Mouse (Mus musculus): Measurements from ENCODE around the gene Fam124b. TPM values are rescaled to one million over a fixed set of nuclear protein-coding genes. Genes with fewer than 3 reads are reported as not detected.

Gene Fam124b
- total RNA-seq, 2 experiments from 2014 or later: 0.21 to 0.96 TPM

- intact Hi-C loops (cut with DNase I): loop anchor here (1.0 to 10.0 kb wide), 5 partner anchors 229 to 1125 kb away; no protein-coding TSS in a partner anchor
- peak in 1 of 2 experiments; percentile 28 for DNase-seq (ENCODE audit: low spot score in 2 of 2)
These were observed 38.1 kb downstream of the Fam124b start for GRCm38 (mm10) chr1:80180128-80180527.

GRCm38 (mm10) chr1:80177651-80178382 lies 40.5 kb downstream of the Fam124b start:
- intact Hi-C loops (cut with DNase I): loop anchor here (1.0 kb wide), 1 partner anchor 392 kb away; no protein-coding TSS in a partner anchor
- peak in 1 of 2 experiments; percentile 18 for DNase-seq (ENCODE audit: low spot score in 2 of 2)

DNA sequence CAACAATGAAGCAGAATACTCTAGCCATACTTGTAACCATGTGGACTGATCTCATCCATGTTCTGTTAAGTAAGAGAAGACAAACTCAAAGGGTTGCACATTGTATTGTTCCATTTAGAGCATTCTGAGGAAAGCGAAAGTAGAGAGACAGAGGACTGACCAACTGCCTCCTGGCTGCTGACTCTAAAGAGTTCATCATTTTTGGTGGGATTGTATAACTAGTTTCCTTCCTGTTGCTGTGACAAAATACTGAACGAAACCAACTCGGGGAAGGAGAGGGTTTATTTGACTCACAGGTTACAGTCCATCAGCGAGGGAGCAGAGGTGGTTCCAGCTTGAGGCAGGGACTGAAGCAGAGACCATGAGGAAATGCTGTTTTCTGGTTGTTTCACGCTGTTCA lies 50.6 kb downstream of the Fam124b start:
- intact Hi-C loops (cut with DNase I): no loop called here
- DNase-seq (ENCODE audit: low spot score in 2 of 2): no peak

DNA sequence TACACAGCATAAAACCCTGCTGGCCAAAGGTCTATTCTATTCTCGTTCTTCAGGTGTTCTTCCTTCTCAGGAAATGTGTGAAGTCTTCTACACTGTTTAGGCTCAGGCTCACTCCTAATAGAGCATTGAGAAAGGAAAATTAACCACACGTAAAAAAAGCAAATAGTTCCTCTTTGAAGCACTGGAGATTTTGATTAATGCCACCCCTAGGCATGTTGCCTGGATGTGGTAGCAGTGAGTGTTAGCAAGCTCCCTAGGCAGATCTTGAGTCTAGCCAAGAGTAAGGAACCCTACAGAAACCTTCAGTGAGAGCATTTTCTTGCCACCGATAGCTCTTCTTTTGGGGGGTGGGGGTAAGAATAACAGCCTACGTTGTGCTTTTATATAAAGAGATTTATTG lies 51.7 kb downstream of the Fam124b start:
- intact Hi-C loops (cut with DNase I): no loop called here
- DNase-seq (ENCODE audit: low spot score in 2 of 2): no peak

GRCm38 (mm10) chr1:80165391-80165790 lies 52.9 kb downstream of the Fam124b start:
- no peak for DNase-seq (ENCODE audit: low spot score in 2 of 2)
- intact Hi-C loops (cut with DNase I): no loop called here

DNA sequence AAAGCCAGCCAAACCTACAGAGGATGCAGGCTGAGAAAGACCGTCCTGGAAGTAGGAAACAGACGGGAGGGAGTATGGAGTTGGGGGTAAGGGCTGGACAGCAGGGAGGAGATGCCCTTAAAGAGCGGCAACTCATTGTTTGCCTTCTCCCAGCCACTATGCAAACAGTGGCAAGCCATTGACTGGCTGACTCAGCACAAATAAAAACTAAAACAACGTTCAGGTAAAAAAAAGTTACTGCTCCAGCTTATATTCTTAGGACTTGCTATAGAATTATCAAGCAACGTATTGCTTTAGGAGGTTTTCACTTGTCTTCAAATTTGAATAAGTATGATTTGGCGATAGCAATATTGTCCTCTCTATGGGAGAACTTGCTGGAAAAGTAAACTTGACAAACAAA lies 55.3 kb downstream of the Fam124b start:
- DNase-seq (ENCODE audit: low spot score in 2 of 2): no peak
- intact Hi-C loops (cut with DNase I): no loop called here

DNA sequence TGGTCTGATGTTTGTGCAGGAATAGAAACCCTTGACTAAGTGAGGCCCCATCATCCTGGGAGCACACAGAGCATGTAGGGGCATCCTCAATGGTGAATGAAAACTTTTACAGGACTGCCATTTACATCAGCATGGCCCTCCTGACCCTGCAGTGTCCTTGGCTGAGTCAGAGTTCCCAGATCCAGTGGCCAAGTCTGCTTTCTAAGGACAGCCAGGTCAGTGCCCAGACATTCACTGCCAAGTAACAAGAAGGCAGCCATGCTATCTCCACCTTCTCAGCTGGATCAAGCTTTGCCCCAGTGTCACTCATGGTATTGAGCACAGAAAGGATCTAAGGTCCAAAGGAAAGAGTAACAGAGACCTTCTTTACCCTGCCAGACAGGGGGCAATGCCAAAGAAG lies 58.7 kb downstream of the Fam124b start:
- intact Hi-C loops (cut with DNase I): no loop called here
- DNase-seq (ENCODE audit: low spot score in 2 of 2): no peak

DNA sequence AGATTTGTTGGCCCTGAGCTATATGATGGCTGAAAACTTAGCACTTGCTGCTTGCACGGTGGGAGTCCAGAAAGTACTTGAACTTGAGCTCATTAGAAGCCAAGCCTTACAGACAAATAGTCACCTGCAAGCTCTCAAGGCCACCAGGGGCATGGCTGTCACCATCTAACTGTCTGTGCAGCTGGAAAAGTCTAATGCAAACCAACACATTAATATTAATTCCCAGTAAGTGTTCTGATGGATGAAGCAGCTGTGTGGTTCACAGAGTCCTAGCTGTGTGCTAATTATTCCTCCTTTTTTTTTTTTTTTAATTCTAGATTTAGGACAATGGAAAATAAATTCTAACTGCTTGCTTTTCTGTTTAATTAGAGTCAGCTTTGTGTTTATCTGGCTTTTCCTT lies 63.4 kb downstream of the Fam124b start:
- intact Hi-C loops (cut with DNase I): no loop called here
- no peak for DNase-seq (ENCODE audit: low spot score in 2 of 2)

DNA sequence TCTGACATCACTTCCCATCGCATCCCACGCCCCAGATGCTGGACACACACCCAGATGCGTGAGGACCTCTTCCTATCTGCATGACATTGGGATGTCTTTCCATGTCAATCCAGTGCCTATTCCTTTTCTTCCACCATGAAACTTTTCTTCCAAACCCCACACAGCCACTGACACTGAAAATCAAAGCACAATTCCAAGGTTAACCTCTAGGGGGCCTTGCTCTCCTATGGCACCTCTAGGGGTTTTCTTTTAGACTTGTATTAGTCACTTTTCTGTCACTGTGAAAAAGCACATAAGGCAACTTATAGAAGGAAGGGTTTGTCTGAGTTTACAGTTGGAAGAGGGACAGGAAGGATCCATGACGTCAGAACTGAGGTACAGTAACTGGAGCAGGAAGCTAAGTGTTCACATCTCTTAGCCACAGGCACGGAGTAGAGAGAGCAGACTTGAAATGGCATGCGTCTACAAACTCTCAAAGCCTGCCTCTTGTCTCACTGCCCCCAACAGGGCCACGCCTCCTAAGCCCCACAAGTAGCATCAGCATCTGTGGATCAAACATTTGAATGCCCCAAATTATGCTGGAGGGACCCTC lies 65.1 kb downstream of the Fam124b start:
- intact Hi-C loops (cut with DNase I): no loop called here

GRCm38 (mm10) chr1:80150681-80151080 lies 67.6 kb downstream of the Fam124b start:
- no peak for DNase-seq (ENCODE audit: low spot score in 2 of 2)
- intact Hi-C loops (cut with DNase I): no loop called here

More for the DNA sequence above, 65.1 kb downstream of the Fam124b start:
- DNase-seq (ENCODE audit: low spot score in 2 of 2): no peak

Other genes starting within 250 kb of the Fam124b start
- 100 to 1,000 TPM; 137 to 145 TPM for gene Cul3, start 122.0 kb upstream of the Fam124b start, total RNA-seq (2021)
- not detected for gene Gm45261, start 243.0 kb upstream of the Fam124b start, total RNA-seq (2021)